Mouse (Mus musculus): ENCODE data around the gene Pde4d.

Pde4d gene

DNA sequence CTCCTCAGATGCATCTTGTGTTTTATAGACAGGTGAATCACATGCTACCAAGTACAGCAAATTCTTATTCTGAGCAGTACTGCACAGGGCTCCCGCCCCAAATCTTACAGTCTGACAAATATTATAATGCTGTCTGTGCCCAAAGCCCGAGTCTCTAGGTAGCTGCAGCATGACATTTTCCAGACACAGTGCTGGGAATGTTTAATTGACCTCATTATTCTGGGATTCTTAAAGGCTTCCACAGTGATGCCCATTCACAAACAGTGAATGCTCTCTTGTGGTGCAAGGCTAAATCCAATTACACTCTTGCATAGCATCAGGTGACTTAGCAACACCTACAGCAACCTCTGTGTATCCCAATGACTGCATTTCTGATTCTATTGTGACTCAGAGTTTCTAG lies 549.0 kb downstream of the Pde4d start:
- DNase-seq (ENCODE audit: low read depth, low spot score): no peak

DNA sequence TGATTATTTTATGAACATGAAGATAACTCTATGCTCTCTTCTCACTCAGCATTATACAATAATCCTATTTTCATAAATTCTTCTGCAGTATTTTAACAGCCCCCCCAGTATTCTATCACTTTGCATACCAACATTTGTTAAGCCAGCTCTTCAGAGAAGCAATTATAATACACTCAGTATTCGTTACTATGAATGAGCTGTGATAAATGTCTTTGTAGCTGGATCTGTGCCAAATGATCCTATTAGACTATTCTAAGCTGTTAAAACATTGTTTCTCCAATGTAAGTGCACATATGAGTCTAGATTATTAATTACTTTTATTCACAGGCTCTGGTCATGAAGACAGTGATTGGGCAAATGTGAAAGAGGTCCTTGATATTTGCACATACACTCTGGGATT lies 575.0 kb downstream of the Pde4d start:
- no peak for DNase-seq (ENCODE audit: low read depth, low spot score)

DNA sequence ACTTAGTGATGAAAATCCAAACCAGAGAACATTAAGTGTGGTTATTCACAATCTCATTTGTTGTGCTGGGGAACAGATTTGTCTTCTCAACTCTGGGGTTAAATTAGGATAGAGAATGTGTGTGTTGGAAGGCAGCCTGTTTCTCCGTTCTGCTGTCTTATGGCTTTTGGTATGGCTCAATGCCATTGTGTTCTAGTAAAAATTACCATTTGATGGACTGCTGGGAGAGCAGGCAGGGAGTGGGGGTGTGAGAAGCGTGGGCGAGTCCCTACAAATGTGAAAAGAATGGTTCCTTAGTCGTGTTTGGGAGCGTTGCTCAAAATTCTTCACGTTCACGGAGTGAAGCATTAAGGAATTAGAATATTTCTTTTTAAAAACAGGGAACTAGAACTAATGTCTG lies 597.4 kb downstream of the Pde4d start:
- DNase-seq (ENCODE audit: low read depth, low spot score): no peak

DNA sequence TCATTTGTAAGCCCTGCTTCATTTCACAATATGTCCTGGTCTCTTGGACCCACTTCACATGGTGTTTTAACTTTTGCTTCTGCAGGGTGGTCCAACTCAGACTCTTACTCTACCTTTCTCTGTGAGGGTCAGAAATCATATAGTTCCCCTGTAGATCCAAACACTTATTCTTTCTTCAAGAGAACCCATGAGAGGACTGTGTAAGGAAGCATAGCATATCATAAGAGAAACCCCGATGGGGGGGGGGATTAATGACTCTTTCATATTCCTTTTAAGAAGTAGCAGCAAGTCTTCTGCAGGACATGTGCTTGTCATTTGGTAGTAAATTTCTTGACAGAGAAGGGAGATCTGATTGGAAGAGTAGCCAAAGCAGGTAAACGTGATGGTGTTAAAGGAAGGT lies 603.1 kb downstream of the Pde4d start:
- DNase-seq (ENCODE audit: low read depth, low spot score): no peak

DNA sequence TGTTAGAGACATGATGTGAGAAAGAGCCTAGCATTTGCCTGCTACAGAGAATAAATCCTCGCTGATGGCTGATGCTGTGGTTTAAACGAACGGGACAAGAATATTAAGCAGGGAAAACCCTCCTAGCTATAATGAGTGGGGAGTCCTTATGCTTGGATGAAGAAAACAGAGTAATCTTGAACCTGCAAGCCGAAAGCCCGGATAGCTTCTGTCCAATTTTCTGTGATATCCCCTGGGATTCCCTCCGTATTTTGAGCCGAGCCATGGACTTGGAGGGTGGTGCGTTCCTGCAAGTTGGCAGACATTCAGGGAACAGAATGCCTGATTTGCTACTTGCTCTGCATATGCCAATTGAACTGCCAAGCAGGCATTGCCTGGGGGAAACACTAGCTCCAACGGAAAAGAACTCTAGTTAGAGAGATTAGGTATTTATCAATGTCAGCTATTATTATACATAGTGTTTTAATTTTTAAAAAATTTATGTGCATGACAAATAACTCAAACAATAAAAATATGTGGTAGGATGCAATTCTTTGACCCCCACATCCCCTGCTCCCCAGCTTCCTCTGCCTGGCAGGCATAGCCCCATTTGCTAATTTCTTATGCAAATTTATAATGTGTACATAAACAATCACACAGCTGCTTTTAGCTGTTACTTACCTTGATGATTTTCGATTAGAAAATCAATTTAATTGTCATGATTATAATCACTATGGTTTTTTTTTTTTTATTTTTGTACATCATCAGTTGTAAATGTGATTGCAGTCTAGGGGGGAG lies 603.7 kb downstream of the Pde4d start:
- no peak for DNase-seq (ENCODE audit: low read depth, low spot score)

DNA sequence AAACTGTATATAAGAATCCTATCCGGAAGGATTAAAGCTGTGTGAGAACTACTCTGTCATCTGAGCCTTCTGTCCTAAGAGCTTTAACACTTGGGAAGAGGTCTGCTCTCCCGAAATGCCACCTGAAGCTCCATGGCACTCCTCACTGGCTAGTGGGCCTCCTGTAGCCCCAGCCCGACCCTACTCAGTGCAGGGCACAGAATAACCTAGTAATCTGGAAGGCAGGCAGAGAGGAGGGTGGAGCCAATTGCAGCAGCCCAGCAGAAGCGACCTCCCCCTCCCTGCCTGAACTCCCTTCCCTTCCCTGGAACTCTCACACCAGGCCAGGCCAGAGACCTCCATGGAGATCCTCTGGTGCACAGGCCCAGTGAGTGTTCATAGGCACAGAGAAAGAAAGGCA lies 608.3 kb downstream of the Pde4d start:
- no peak for DNase-seq (ENCODE audit: low read depth, low spot score)

DNA sequence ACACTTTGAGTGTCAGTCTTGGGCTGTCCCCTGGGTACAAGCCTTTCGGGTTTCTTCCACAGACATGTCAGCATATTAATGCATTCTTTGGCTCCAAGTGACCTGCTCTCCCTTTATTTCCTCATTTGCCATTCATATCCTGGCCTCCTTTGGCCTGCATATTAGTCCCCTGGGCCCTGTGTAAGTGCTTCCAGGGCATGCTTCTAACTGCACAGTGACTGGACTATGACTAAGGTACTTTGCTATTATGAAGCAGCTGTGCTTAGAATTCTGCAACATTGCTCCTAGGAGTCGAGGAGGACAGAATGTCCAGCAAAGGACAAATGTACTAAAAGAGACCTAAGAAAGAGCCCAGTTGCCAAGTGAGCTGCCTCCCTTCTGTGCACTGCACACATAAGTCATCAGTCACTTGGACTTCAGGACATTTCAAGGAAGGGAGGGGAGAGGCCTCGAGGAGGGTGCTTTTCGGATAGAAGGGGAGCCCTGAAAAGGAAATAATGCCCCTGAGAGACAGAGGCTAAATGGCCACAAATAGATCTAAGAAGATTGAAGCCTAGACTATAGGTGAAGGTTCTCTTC lies 616.9 kb downstream of the Pde4d start:
- DNase-seq (ENCODE audit: low read depth, low spot score): no peak

DNA sequence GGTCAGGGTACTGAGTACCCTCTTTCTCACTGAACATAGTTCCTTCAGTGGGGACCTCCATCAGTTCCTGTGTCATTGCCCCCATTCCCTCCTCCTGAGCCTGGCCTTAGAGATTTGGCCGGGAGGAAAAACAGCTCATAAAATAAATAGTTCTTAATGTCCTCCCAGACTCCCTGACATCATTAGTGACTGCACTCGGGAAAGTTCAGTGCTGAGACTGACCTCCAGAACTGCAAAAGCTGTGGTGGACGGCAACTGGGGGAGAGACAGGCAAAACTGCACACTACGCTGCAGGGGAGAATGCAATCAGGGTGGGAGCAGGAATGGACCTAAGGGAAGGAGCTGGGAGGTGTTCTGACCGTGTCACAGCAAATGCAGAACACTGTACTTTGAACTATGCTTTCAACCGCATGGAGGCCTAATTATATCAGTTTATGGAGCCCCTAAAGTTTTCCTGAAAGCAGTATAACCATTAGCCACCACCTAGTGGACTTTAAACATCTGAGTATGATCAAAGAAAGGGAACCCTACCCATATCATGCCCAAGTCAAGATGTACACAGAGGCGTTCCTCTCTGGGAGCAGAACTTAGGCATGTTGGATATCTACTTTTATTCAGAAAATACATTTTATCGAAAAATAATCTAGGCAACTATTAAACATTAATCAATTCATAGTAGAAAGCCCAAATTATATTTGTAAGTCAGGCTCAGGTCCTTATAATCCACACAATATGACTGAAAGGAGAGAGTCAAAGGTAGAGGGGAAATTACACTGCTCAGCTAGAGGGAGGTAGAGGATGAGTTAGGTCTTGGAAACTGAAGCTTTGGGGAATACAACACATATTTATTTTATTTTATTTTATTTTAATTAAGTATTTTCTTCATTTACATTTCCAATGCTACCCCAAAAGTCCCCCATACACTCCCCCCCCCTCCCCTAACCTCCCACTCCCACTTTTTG lies 618.8 kb downstream of the Pde4d start:
- DNase-seq (ENCODE audit: low read depth, low spot score): no peak

DNA sequence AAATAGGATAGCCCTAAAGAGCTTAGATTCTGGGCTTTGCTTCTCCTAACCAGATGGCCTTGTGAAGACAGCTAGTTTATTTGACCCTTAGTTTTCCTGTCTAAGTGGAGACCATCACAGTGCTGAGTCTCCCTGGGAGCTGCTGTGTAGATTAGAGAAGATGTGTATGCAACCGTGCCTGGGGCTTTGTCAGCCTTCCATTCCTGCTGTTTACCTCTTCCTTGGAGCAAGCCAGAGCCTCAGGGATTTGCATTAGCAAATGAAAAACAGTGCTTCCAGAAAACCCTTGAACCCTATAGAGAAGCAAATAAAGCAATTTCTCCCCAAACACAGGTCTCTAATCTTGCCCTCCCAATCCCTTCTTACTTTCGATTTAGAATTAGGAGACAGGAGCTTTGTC lies 623.6 kb downstream of the Pde4d start:
- DNase-seq (ENCODE audit: low read depth, low spot score): no peak

DNA sequence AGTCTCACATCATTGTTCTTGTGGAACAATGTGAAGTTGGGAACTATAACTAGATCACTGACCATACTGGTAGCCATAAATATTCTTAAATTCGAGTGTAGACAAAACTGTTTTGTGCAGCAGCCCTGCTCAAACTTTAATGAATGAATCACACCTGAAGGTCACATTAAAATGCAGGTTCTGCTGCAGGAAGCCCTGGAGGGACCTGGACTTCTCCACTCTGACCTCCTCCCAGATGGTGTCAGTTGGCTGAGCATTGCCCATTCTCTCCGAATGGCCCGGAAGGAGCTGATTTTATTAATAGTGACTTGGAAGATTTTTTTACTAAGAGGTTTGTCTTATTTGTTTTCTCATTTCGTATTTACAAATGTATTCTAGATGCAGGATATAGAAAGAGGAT lies 624.3 kb downstream of the Pde4d start:
- no peak for DNase-seq (ENCODE audit: low read depth, low spot score)

DNA sequence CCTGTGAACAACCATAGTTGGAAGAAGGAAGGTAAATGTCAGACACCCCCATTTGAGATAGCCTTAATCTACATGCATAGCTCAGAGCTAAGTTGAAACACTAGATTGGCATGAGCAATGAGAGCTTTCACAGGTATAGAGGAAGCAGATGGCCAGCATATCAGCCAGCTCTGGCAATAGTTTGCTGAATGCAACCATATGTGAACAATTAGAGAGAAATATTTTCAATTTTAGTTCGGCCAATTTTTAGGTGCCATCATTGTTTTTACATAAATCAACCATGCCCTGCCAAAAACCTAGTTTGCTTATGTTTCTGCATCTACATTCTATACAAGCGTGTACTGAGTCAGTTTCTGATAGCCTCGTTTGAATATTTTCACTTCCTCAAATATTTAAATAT lies 642.9 kb downstream of the Pde4d start:
- no peak for DNase-seq (ENCODE audit: low read depth, low spot score)

DNA sequence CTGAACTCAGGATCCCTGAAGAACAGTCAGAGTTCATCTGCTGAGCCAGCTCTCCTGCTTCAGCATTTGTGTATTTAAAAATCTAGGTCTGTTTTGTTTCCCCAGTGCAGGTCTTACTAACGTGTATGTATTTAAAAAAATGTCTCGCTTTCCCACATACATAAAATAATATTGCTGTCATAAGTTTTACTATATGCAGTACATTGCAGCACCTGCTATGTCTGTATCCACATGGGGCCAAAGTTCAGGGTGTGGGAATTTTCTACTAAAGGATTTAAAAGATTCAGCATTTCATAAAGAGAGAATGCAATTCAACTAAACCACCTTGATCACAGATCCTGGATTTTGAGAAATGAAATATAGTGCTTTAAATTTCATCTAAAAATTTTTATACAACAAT lies 646.9 kb downstream of the Pde4d start:
- no peak for DNase-seq (ENCODE audit: low read depth, low spot score)

DNA sequence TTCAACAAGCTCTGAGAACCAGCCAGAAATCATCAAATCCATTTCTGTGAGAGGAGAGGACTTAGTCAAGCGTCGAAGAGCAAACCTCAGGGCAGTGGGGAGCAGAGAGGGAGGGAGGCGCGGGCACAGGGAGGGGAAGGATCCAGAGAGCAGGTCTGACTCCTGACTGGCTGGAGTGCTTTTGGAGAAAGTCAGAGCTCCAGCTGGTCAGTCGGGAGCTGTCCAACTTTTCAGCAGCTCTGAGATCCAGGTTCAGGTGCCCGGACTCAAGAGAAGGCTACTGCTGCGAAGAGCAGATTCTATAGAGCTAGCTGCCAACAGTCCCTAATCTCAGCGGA lies 666.2 kb downstream of the Pde4d start:
- peak; percentile 1 for DNase-seq (ENCODE audit: low read depth, low spot score)

DNA sequence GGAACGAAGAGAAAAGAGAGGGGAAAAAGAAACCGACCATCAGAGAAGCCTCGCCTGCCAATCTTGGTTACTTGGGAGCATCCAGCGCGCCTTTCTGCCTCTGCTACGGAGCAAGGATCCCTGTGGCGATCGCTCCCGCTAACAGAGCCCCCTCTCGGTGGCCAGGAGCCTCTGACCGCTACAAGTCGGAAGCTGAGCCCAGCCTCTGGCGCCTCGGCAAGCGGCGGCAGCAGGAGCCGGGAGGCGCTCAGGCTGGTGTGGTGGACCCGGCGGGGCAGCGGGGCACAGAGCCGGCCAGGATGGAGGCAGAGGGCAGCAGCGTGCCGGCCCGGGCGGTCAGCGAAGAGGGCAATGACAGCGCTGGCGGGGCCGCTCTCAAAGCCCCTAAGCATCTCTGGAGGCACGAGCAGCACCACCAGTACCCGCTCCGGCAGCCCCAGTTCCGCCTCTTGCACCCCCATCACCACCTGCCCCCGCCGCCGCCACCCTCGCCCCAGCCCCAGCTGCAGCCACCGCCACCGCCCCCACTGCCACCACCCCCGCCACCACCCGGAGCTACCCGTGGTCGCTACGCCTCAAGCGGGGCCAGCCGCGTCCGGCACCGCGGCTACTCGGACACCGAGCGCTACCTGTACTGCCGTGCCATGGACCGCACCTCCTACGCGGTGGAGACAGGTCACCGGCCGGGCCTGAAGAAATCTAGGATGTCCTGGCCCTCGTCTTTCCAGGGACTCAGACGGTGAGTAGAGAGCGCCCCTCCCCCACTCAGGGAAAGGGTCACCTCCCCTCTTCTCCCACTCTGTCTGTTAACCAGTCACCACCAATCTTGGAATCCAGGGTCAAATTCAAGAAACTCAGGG lies 666.8 kb downstream of the Pde4d start:
- peak; percentile 2 for DNase-seq (ENCODE audit: low read depth, low spot score)

DNA sequence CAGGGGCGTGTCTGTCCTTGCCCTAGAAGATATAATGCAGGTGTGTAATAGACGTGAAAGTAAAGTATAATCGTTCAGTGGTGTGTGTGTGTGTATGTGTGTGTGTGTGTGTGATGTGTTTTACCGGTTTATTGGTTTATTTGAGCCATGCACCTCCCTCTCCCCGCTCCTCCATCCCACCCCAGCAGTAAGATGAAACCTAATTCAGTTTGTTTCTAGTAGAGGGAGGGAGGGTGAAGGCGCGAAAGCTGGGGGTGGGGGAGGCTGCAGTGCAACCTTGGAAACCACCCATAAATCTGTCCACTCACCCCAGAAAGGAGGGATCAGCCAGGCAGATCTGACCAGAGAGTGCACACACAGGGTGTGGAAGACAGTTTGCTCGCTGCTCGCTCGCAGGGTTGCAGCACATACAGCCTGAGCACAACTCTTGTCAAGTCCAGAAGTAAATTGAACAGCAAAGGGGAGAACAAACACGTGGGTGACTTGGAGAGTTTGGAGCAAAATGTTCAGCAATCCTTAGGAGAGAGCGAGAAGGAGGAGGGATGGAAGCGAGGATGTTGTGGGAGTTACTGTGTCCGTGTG lies 667.6 kb downstream of the Pde4d start:
- no peak for DNase-seq (ENCODE audit: low read depth, low spot score)

DNA sequence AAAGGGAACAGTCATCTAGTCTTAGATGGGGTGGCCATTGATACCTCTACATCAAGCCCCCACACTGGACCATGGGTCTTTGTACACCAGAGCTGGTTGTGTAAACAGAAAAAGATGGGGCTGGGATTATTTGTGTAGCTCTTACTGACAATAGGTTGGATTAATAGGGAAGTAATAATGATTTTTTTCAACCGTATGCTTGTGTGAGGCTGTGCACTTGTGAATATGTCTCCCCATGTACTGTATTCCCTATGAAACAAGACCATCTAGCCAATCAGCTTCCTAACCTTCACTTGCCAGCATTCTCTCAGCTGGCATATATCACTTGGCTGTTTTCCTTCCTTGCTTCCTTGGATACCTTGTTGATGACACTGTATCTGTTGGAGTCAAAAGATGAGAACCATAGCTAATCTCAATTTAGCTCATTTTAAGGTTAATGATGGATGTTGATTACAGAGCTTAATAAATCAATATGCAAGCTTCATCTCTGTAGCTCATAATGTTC lies 668.6 kb downstream of the Pde4d start:
- DNase-seq (ENCODE audit: low read depth, low spot score): no peak

DNA sequence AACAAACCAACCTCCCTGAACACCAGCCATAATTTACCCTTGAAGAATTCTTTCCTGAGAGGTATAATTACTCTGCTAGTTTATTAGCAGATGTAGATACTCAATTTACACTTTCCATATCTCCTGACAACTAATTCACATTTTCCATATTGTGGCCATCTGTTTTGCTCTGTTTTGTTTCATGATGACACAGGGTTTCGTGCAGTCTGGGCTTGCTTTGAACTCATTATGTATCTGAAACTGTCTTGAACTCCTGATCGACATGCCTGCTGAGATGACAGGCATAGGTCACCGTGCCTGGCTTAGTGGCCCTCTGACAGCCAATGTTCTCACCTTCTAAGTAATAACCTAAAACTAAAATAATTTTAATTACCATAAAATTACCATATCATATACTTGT lies 672.1 kb downstream of the Pde4d start:
- DNase-seq (ENCODE audit: low read depth, low spot score): no peak

DNA sequence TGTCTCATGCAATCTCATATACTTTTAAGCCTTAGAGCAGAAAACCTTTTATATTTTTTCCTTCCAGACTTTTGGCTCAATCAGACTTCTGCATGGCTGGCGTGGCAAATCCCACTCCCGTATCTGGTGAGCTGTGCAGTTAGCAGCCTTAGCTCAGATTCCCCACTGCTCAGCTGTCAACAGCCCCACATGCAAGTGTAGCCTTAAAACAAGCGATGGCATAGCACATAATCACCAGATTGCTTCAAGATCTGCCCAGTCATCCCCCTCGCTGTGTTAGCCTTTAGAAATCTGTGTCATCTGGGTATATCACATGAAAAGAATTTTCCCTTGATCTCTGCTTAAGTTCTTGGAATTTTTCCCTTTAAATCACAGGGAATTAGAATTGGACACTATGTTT lies 686.7 kb downstream of the Pde4d start:
- no peak for DNase-seq (ENCODE audit: low read depth, low spot score)

DNA sequence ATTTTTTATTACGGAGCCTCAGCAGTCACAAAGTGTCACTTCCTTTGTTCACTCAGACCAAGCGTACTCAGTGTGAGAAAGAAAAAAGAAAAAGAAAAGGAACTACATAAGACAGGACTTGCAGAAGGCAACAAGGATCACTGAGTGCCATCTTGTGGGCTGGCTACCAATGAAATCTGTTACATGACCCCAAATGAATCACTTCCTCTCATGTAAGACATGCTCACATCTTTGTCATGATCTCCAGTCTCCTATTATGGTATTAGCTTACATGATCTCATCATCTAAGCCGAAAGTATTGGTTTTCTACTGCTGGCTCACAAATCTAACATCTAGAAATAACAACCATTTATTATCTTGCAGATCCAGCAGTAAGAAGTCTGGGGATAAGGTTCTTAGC lies 709.0 kb downstream of the Pde4d start:
- DNase-seq (ENCODE audit: low read depth, low spot score): no peak

DNA sequence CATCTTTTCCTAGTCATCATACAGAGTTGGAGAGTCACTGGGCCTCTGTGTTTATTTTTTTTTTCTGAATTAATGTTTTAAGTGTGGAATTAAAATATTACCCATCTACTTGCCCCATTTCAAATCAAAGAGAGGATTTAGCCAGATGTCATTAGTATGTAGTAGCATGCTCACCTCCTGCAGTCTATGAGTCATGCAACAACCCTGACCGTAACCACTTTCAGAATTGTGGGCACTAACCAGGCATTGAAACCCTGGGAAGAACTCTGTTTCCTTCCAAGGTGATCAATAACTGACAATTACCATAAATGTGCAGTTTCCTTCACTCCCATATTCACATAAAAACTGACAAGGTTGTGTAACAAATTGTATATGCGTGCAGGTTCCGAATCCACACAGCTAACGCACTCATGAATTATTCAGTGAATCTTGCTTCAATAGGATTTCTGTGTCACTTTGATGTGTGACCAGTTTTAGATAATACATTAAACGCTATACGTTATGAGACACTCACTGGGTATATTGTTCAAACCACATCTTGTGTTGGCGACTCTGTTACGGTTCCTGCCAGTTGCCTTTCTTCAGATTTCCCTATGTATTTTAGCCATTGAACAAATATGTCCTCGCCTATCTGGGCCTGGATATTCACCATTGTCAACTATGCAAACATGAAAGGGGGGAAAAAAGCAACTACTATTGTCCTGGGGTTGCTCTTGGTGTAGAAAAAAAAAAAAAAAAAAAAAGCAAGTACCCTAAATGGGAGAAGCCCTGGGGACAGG lies 719.0 kb downstream of the Pde4d start:
- no peak for DNase-seq (ENCODE audit: low read depth, low spot score)

DNA sequence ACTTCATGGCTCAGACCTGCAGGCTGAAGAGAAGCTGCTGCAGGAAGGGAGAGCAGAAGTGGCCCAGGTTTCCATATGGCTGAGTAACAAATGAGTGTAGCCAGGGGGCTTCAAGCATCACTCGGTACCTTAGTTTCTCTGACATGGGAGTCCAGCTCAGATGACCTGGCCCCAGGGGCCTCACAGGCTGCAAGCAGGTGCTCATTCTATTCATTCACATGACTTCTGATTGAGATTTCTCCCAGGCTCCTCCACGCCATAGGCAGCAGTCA lies 719.5 kb downstream of the Pde4d start:
- DNase-seq (ENCODE audit: low read depth, low spot score): no peak
